Mouse (Mus musculus) stomach, postnatal 0 days (tissue): ENCODE data around the gene Ceacam15. TPM values are rescaled to one million over a fixed set of nuclear protein-coding genes. Genes with fewer than 3 reads are reported as not detected.
"Not testable (repeated sequence)": the region's sequence is repeated elsewhere in the genome, so short reads cannot be mapped to it uniquely, and the experiment has no call there.

Source experiments
- ATAC-seq: fragments of 200-750 bp; cut with Nextera tagmentation; 2 replicates; pipeline ENCODE4 v1.8.0; 2017; ENCODE audit not compliant: low FRiP score, low TSS enrichment
- DNase-seq: peaks from one replicate; pipeline ENCODE4 v3.0.0-alpha.2; 2016; ENCODE audit warnings: low spot score
- H3K27ac ChIP-seq: fragments of 300-500 bp; sonication (generic); replicated peaks from 2 replicates; pipeline ENCODE4 v1.5.1; 2014; ENCODE audit warnings: mild to moderate bottlenecking, control low read depth
- H3K27me3 ChIP-seq: fragments of 300-500 bp; sonication (generic); 2 replicates; pipeline ENCODE4 v1.6.1; 2014; ENCODE audit warnings: low read length; ENCODE audit not compliant: control insufficient read depth, insufficient read depth
- H3K36me3 ChIP-seq: fragments of 300-500 bp; sonication (generic); 2 replicates; pipeline ENCODE4 v1.6.1; 2014; ENCODE audit warnings: low read length, mixed read lengths; ENCODE audit not compliant: control insufficient read depth, insufficient read depth
- H3K4me1 ChIP-seq: fragments of 300-500 bp; sonication (generic); replicated peaks from 2 replicates; pipeline ENCODE4 v1.6.1; 2014; ENCODE audit warnings: antibody characterized with exemption; ENCODE audit not compliant: control insufficient read depth, insufficient read depth
- H3K4me2 ChIP-seq: fragments of 300-500 bp; sonication (generic); replicated peaks from 2 replicates; pipeline ENCODE4 v1.6.1; 2014; ENCODE audit warnings: low read depth, mild to moderate bottlenecking, control low read depth, moderate library complexity
- H3K4me3 ChIP-seq: fragments of 300-500 bp; sonication (generic); 2 replicates; pipeline ENCODE4 v1.5.1; 2014; ENCODE audit warnings: low read depth, low read length, control low read depth
- H3K9ac ChIP-seq: fragments of 300-500 bp; sonication (generic); 2 replicates; pipeline ENCODE4 v1.6.1; 2014; ENCODE audit warnings: mild to moderate bottlenecking, low read length, control low read depth, mixed read lengths
- H3K9me3 ChIP-seq: fragments of 300-500 bp; sonication (generic); 2 replicates; pipeline ENCODE4 v1.6.1; 2016; ENCODE audit warnings: low read length; ENCODE audit not compliant: control insufficient read depth
- CTCF ChIP-seq: IDR thresholded peaks from 2 replicates; pipeline ENCODE4 v1.5.1; 2016; ENCODE audit warnings: antibody characterized with exemption, low read depth, mild to moderate bottlenecking, moderate library complexity
- EP300 ChIP-seq: optimal IDR thresholded peaks from 2 replicates; pipeline ENCODE3; 2016; ENCODE audit warnings: antibody characterized with exemption
- WGBS: fragments of 180-500 bp; shearing (Covaris S2); extraction: QIAGEN DNeasy Blood & Tissue Kit; methylation state at CpG from one replicate; pipeline ENCODE4 v1.1.7; 2014; 5-methylcytosine and 5-hydroxymethylcytosine counted together
- polyA plus RNA-seq: library from polyadenylated mRNA; unstranded; fragments of >200 nt; fragmentation: Nextera tagmentation; extraction: Ambion mirVana; gene quantifications from 2 replicates; pipeline ENCODE4 v1.2.1, GENCODE M21; 2015

Ceacam15 gene
- polyA plus RNA-seq, 1 experiment from 2014 or later: not detected

DNA sequence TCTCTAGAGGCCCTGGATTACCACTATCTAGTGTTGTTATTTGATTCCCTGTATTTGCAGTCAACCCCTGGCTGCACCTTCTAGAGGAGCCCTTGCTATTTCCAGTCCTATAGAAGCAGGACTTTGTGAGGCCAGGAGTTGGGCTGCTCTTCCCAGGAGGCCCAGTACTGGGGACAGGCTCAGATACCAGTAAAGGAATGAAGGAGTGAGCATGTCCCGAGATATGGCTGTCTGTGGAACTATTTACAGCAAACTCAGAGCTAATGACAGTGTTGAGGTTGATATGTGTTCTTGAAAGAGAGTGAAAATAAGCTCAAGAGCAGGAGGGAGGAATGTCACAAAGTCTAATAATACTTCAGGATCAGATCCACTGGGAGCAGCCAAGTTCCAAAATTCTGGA is 1.7 kb downstream of the Ceacam15 start:
- ATAC-seq: no peak
- Histone ChIP-seq H3K4me3 (no peak overlapping the region), H3K27me3 (no peaks in the 10 kb centered on the region), H3K36me3 (no peaks in the 10 kb centered on the region), H3K4me2 (no peak overlapping the region), H3K4me1 (no peaks in the 10 kb centered on the region), H3K9ac (no peak overlapping the region), H3K27ac (no peak overlapping the region), H3K9me3 (no peaks in the 10 kb centered on the region)
- TF ChIP-seq EP300 (no peak), CTCF (no peak)
- WGBS: 59% methylated on average over 1 of the region's 1 CpGs
- DNase-seq: no peak

DNA sequence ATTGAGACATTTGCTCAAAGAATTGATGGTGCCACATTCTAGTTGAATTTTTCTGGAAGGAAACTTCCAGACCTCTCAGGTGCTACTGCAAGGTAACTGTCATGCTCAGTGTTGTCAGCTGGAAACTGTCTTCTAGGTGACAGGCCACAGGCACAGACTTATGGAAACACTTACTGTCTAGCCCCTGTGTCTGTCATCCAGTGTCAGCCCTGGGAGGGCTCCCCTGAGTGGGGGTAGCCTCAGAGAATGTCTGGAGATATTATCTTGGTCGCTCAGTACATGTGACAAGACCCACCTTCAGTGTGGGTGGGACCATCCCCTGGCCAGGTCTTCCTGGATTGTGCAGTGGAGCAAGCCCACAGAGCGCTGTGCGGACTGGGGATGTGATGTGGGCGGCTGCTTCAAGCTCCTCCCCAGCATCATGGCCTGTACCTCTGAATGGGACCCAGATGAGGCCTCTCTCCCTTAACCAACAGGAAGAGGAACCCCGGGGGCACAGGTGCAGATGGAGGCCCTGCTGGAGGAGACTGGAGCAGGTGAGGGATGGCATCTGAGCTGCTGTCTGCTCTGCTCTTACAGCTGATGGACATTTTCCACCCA is 7.1 kb downstream of the Ceacam15 start:
- H3K36me3 ChIP-seq, H3K9me3 ChIP-seq, H3K27me3 ChIP-seq, DNase-seq, H3K27ac ChIP-seq, H3K9ac ChIP-seq, H3K4me1 ChIP-seq, H3K4me3 ChIP-seq, ATAC-seq, H3K4me2 ChIP-seq: not testable (repeated sequence)
- 80% methylated on average over 4 of the region's 5 CpGs for WGBS

DNA sequence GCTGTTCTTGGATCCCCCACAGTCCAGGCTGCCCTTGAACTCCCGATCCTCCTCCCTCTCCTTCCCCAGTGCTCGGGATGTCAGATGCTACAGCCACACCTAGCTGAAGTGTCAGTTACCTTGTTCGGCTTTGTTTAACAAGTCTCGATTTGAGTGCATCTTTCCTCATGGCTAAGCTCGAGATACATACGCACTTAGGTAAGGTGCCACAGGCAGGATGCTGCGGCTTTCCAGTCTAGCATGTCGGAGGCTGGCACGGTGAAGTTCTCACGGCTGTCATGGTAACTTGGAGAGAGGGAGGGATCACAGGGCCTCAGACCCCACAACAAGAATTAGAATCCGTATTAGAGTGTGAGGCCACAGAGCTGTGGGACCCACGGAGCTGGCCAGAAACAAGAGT is 31.2 kb downstream of the Ceacam15 start:
- H3K36me3 ChIP-seq: no peaks in the 10 kb centered on the region
- no peak for ATAC-seq
- WGBS: 73% methylated on average over 12 of the region's 12 CpGs
- H3K27me3 ChIP-seq: no peaks in the 10 kb centered on the region
- no peak for TF ChIP-seq EP300
- TF ChIP-seq CTCF: no peak
- no peak overlapping the region for H3K9ac ChIP-seq
- no peaks in the 10 kb centered on the region for H3K9me3 ChIP-seq
- no peaks in the 10 kb centered on the region for H3K4me1 ChIP-seq
- no peak overlapping the region for H3K27ac ChIP-seq
- no peak for DNase-seq
- no peak overlapping the region for H3K4me3 ChIP-seq
- H3K4me2 ChIP-seq: no peak overlapping the region

DNA sequence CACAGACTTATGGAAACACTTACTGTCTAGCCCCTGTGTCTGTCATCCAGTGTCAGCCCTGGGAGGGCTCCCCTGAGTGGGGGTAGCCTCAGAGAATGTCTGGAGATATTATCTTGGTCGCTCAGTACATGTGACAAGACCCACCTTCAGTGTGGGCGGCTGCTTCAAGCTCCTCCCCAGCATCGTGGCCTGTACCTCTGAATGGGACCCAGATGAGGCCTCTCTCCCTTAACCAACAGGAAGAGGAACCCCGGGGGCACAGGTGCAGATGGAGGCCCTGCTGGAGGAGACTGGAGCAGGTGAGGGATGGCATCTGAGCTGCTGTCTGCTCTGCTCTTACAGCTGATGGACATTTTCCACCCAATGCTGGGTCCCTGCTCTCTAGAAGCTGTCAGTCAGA is 32.4 kb downstream of the Ceacam15 start:
- not testable (repeated sequence) for H3K9ac ChIP-seq, H3K4me1 ChIP-seq, H3K9me3 ChIP-seq, H3K27ac ChIP-seq, ATAC-seq, H3K36me3 ChIP-seq, DNase-seq, H3K27me3 ChIP-seq, H3K4me2 ChIP-seq, H3K4me3 ChIP-seq
- WGBS: 45% methylated on average over 3 of the region's 4 CpGs

DNA sequence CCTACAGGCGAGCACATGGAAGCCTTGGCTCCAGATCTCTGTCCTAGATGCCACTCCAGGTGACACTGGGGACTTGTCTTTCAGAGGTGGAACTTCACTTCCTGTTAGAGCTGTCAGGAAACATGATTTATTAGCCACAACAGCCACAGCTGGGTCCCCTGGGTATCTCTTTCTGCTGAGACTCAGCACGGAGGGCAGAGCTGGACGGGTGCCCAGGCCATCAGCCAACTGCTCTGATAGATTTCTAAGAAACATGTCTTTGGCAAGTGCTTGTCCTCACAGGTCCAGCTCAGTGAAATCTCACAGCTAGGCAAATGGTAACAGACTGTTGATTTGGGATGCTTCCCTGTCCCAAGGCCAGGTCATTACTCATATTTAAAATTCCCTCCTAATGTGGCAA is 36.5 kb downstream of the Ceacam15 start:
- H3K4me1 ChIP-seq: no peaks in the 10 kb centered on the region
- DNase-seq (peak; percentile 24), ATAC-seq (no peak)
- TF ChIP-seq EP300 (no peak), CTCF (no peak)
- H3K9me3 ChIP-seq: no peaks in the 10 kb centered on the region
- 38% methylated on average over 3 of the region's 3 CpGs for whole genome bisulfite sequencing
- no peak overlapping the region for H3K4me3 ChIP-seq
- no peak overlapping the region for H3K4me2 ChIP-seq
- H3K9ac ChIP-seq: no peak overlapping the region
- H3K27ac ChIP-seq: no peak overlapping the region
- no peaks in the 10 kb centered on the region for H3K36me3 ChIP-seq
- H3K27me3 ChIP-seq: no peaks in the 10 kb centered on the region

DNA sequence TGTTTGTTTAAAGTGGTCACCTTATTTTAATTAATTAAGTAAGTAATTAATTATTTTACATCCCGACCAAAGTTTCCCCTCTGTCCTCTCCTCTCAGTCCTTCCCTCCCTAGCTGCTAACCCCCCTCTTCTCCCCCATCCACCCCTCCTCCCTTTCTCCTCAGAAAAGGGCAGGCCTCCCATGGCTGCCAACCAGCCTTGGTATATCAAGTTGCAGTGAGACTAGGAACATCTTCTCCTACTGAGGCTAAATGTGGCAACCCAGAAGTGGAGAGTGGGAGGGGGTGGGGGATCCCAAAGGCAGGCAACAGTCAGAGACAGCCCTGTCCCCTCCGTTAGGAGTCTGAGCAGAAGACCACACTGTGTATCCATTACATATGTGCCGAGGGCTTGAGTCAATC is 40.4 kb downstream of the Ceacam15 start:
- no peak overlapping the region for H3K4me3 ChIP-seq
- no peak for DNase-seq
- no peaks in the 10 kb centered on the region for H3K36me3 ChIP-seq
- TF ChIP-seq EP300 (no peak), CTCF (no peak)
- no peaks in the 10 kb centered on the region for H3K9me3 ChIP-seq
- no peaks in the 10 kb centered on the region for H3K4me1 ChIP-seq
- H3K27me3 ChIP-seq: no peaks in the 10 kb centered on the region
- H3K4me2 ChIP-seq: no peak overlapping the region
- H3K9ac ChIP-seq: no peak overlapping the region
- ATAC-seq: no peak
- no peak overlapping the region for H3K27ac ChIP-seq
- 59% methylated on average over 3 of the region's 3 CpGs for WGBS

DNA sequence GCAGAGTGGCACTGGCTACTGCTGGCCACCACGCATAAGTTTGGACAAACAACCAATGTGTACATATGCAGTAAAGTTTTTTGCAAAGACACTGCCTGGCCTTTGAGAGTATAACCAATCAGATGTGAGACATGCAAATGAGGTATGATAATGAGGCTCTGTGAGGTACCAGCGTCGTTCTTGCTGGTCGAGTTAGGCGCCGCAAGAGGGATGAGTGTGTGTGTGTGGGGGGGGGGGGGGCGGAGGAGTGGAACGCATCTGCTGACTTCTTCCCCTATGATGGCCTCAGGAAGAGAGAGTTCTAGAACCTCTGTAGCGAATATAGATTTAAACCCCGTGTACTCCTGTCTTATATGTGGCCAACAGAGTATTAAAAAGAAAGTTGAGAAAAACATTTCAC is 41.6 kb downstream of the Ceacam15 start:
- not testable (repeated sequence) for H3K4me1 ChIP-seq, H3K36me3 ChIP-seq, H3K27me3 ChIP-seq, H3K9me3 ChIP-seq, H3K4me3 ChIP-seq, H3K9ac ChIP-seq, H3K4me2 ChIP-seq, H3K27ac ChIP-seq, ATAC-seq, DNase-seq
- 7% methylated on average over 10 of the region's 10 CpGs for WGBS
